Mouse (Mus musculus): ENCODE results near the gene Mpv17l2. TPM values are rescaled to one million over a fixed set of nuclear protein-coding genes. Genes with fewer than 3 reads are reported as not detected.

Mpv17l2 gene
- polyA plus RNA-seq, 1 experiment, result 86.8 TPM

GRCm38 (mm10) chr8:70800648-70801047, 39.9 kb upstream of the Mpv17l2 start:
- Histone ChIP-seq H3K79me3 (ENCODE audit: low read depth) (no peaks in the 10 kb centered on the region), H3ac (ENCODE audit: control insufficient read depth, insufficient read length, low read depth) (no peak overlapping the region), H3K79me2 (ENCODE audit: control insufficient read depth, insufficient read depth) (peaks cover 18% of the 10 kb centered on the region), H3K4me3 (ENCODE audit: insufficient read depth, poor library complexity, severe bottlenecking) (no peak overlapping the region), H3K27me3 (ENCODE audit: control insufficient read depth, insufficient read depth, insufficient read length) (no peaks in the 10 kb centered on the region), H3K36me3 (ENCODE audit: control insufficient read depth, insufficient read depth) (no peaks in the 10 kb centered on the region)
- TF ChIP-seq MYOD1 (IDR thresholded peaks at IDR 0.05; ENCODE audit: control insufficient read depth, insufficient read length, low read depth) (no peak), MYOG (IDR thresholded peaks at IDR 0.05; ENCODE audit: control insufficient read depth, extremely low read depth, insufficient read length) (no peak), FOSL1 (IDR thresholded peaks at IDR 0.05; ENCODE audit: insufficient read depth, low read length, poor library complexity, severe bottlenecking) (no peak), CTCF (IDR thresholded peaks at IDR 0.05; ENCODE audit: control insufficient read depth, insufficient read depth, insufficient read length) (no peak)

- H3K27me3 ChIP-seq (ENCODE audit: control insufficient read depth, insufficient read depth, insufficient read length), result no peaks in the 10 kb centered on the region
- TF ChIP-seq FOSL1 (IDR thresholded peaks at IDR 0.05; ENCODE audit: insufficient read depth, low read length, poor library complexity, severe bottlenecking) (no peak), CTCF (IDR thresholded peaks at IDR 0.05; ENCODE audit: control insufficient read depth, insufficient read depth, insufficient read length) (no peak), MYOD1 (IDR thresholded peaks at IDR 0.05; ENCODE audit: control insufficient read depth, insufficient read length, low read depth) (no peak), MAX (IDR thresholded peaks at IDR 0.05) (no peak), USF1 (IDR thresholded peaks at IDR 0.05; ENCODE audit: low read depth) (no peak), MYOG (IDR thresholded peaks at IDR 0.05; ENCODE audit: control insufficient read depth, extremely low read depth, insufficient read length) (no peak), CEBPB (IDR thresholded peaks at IDR 0.05; ENCODE audit: low read depth) (no peak)
- no peak overlapping the region for H3K4me3 ChIP-seq (ENCODE audit: insufficient read depth, poor library complexity, severe bottlenecking)
Observed at GRCm38 (mm10) chr8:70798281-70798680, 37.5 kb upstream of the Mpv17l2 start.

GRCm38 (mm10) chr8:70797081-70798070, 36.6 kb upstream of the Mpv17l2 start:
- no peak for TF ChIP-seq FOSL1 (IDR thresholded peaks at IDR 0.05; ENCODE audit: insufficient read depth, low read length, poor library complexity, severe bottlenecking)
- TF ChIP-seq MYOD1 (IDR thresholded peaks at IDR 0.05; ENCODE audit: control insufficient read depth, insufficient read length, low read depth), result no peak
- TF ChIP-seq USF1 (IDR thresholded peaks at IDR 0.05; ENCODE audit: low read depth), result no peak
- TF ChIP-seq CTCF (IDR thresholded peaks at IDR 0.05; ENCODE audit: control insufficient read depth, insufficient read depth, insufficient read length), result no peak
- TF ChIP-seq MYOG (IDR thresholded peaks at IDR 0.05; ENCODE audit: control insufficient read depth, extremely low read depth, insufficient read length), result no peak
- no peak for TF ChIP-seq MAX (IDR thresholded peaks at IDR 0.05)
- no peak for TF ChIP-seq CEBPB (IDR thresholded peaks at IDR 0.05; ENCODE audit: low read depth)
- no peaks in the 10 kb centered on the region for H3K79me3 ChIP-seq (ENCODE audit: low read depth)
- H3K27me3 ChIP-seq (ENCODE audit: control insufficient read depth, insufficient read depth, insufficient read length), result no peaks in the 10 kb centered on the region
- peak overlapping the region; percentile 34 for H3K4me3 ChIP-seq (ENCODE audit: insufficient read depth, poor library complexity, severe bottlenecking)
- H3ac ChIP-seq (ENCODE audit: control insufficient read depth, insufficient read length, low read depth), result peak overlapping the region; percentile 77
- no peaks in the 10 kb centered on the region for H3K36me3 ChIP-seq (ENCODE audit: control insufficient read depth, insufficient read depth)
- peaks cover 7% of the 10 kb centered on the region for H3K79me2 ChIP-seq (ENCODE audit: control insufficient read depth, insufficient read depth)

More at GRCm38 (mm10) chr8:70798281-70798680, 37.5 kb upstream of the Mpv17l2 start:
- H3K36me3 ChIP-seq (ENCODE audit: control insufficient read depth, insufficient read depth), result no peaks in the 10 kb centered on the region
- peaks cover 11% of the 10 kb centered on the region for H3K79me2 ChIP-seq (ENCODE audit: control insufficient read depth, insufficient read depth)
- H3ac ChIP-seq (ENCODE audit: control insufficient read depth, insufficient read length, low read depth), result no peak overlapping the region
- H3K79me3 ChIP-seq (ENCODE audit: low read depth), result no peaks in the 10 kb centered on the region

GRCm38 (mm10) chr8:70796403-70797080, 35.8 kb upstream of the Mpv17l2 start:
- Histone ChIP-seq H3K4me3 (ENCODE audit: insufficient read depth, poor library complexity, severe bottlenecking) (peak overlapping the region; percentile 34), H3K36me3 (ENCODE audit: control insufficient read depth, insufficient read depth) (no peaks in the 10 kb centered on the region), H3K79me2 (ENCODE audit: control insufficient read depth, insufficient read depth) (peaks cover 14% of the 10 kb centered on the region), H3K79me3 (ENCODE audit: low read depth) (peaks cover 5% of the 10 kb centered on the region), H3K27me3 (ENCODE audit: control insufficient read depth, insufficient read depth, insufficient read length) (no peaks in the 10 kb centered on the region), H3ac (ENCODE audit: control insufficient read depth, insufficient read length, low read depth) (peak overlapping the region; percentile 28)
- peak; percentile 25 for TF ChIP-seq MAX (IDR thresholded peaks at IDR 0.05)
- no peak for TF ChIP-seq USF1 (IDR thresholded peaks at IDR 0.05; ENCODE audit: low read depth)
- TF ChIP-seq MYOD1 (IDR thresholded peaks at IDR 0.05; ENCODE audit: control insufficient read depth, insufficient read length, low read depth), result peak; percentile 4

GRCm38 (mm10) chr8:70795370-70795769, 34.6 kb upstream of the Mpv17l2 start:
- Histone ChIP-seq H3K79me2 (ENCODE audit: control insufficient read depth, insufficient read depth) (peaks cover 25% of the 10 kb centered on the region), H3K79me3 (ENCODE audit: low read depth) (peaks cover 8% of the 10 kb centered on the region), H3K36me3 (ENCODE audit: control insufficient read depth, insufficient read depth) (no peaks in the 10 kb centered on the region), H3ac (ENCODE audit: control insufficient read depth, insufficient read length, low read depth) (no peak overlapping the region), H3K4me3 (ENCODE audit: insufficient read depth, poor library complexity, severe bottlenecking) (no peak overlapping the region), H3K27me3 (ENCODE audit: control insufficient read depth, insufficient read depth, insufficient read length) (no peaks in the 10 kb centered on the region)
- TF ChIP-seq MYOG (IDR thresholded peaks at IDR 0.05; ENCODE audit: control insufficient read depth, extremely low read depth, insufficient read length), result no peak
- no peak for TF ChIP-seq FOSL1 (IDR thresholded peaks at IDR 0.05; ENCODE audit: insufficient read depth, low read length, poor library complexity, severe bottlenecking)
- no peak for TF ChIP-seq MAX (IDR thresholded peaks at IDR 0.05)

Measured in C2C12 (cell line).